Mouse (Mus musculus) adrenal gland, adult 8-10 months (tissue): ENCODE results near the gene Ttc5. TPM values are rescaled to one million over a fixed set of nuclear protein-coding genes. Genes with fewer than 3 reads are reported as not detected.
"Not testable (repeated sequence)": the region's sequence is repeated elsewhere in the genome, so short reads cannot be mapped to it uniquely, and the experiment has no call there.

Experiments used
- DNase-seq: peaks from one replicate; pipeline ENCODE4 v3.0.0; 2022
- total RNA-seq, 4 experiments: library from RNA; stranded (reverse); gene quantifications; 2 replicates each; pipeline ENCODE4 v1.2.4; 2022

Ttc5 gene
- total RNA-seq, result 10 to 100 TPM; 40.9 to 57.7 (median 53.5) TPM

- DNase-seq, result peak; percentile 77
These were observed at the start of gene Ttc5 for GRCm38 (mm10) chr14:50785251-50785637. Gene Ttc5, minus strand, starts transcription at chr14:50785519.

GRCm38 (mm10) chr14:50834435-50834834 lies 49.1 kb upstream of the Ttc5 start:
- DNase-seq, result no peak

GRCm38 (mm10) chr14:50833964-50834363 lies 48.6 kb upstream of the Ttc5 start:
- peak; percentile 19 for DNase-seq

- no peak for DNase-seq
These were observed 44.6 kb upstream of the Ttc5 start for GRCm38 (mm10) chr14:50829878-50830277.

DNA sequence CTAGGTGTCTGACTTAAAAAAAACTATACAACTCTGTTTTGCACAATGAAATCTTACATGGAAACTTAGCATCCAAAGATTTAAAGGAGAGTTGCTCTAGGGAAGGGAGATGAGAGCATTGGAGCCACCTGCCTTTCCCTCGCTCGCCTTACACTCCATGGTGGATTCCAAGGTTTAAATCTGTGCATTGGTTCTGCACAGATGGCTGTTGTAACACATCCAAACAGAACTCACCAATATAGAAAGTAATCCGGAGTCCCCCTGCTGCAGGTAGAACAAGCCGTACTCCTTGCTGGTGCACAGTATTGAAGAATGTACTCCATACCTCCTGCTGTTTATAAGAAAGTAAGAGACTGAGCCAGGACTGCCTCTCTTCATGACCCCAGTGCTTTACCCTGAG lies 41.3 kb upstream of the Ttc5 start:
- DNase-seq, result no peak

GRCm38 (mm10) chr14:50824219-50824618 lies 38.9 kb upstream of the Ttc5 start:
- no peak for DNase-seq

DNA sequence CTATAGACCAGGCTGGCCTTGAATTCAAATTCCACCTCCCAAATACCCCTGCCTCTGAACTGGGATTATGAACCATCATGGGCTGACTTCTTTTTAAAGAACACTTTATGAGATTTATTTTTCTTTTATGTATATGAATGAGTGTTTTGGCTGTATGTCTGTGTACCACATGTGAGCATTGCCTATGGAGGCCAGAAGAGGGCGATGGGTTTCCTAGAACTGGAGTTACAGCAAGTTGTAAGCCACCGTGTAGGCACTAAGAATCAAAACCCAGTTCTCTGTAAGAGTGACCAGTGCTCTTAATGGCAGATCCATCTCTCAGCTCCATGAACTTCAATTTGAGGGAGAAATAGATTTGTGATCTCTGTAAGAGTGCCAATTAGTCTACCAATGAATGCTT lies 37.9 kb upstream of the Ttc5 start:
- DNase-seq, result no peak

DNA sequence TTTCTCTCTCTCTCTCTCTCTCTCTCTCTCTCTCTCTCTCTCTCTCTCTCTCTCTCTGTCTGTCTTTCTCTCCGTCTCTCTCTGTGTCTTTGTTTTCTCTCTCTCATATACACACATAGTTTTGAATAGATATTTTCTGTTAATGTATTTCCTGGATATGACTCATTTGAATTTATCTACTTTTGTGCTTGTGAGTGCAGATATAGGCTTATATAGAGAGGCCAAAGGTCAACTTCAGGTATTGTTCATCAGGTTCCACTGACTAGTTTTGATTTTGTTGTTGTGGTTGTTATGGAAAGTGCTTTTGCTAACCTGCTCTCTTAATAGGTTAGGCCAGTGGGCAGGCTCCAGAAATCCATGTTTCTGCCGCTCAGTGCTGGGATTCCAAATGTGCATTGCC lies 27.7 kb upstream of the Ttc5 start:
- DNase-seq, result no peak

DNA sequence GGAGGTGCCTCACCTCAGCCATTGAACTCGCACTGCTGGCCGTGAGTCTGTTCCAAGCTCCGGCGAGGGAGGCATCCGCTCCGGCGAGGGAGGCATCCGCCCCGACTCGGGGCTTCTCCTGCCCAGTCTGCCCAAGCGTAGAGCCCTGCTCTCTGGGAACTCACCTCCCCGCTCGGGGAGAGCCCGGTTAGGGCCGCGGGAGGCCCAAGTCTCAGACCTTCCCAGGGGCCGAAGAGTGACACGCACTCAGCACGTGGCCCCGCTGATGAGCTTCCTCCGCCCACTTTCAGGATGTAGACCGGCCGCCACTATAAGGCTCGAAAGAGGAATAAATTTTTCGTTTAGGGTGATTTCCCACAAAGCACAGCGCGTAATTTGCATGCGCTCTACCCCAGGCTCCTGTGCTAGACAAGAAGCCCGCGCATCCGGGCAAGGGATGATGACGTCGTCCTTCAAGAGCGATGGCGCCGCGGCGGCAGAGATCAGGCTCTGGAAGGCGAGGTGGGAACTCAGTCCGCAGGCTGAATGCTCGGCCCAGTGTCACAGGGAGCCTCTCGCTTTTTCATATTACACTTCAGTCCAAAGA lies 22.3 kb upstream of the Ttc5 start, which contains the start of the genes Ccnb1ip1 and Parp2:
Gene Ccnb1ip1, minus strand, starts transcription at position 246 of the 586 bp plus-strand sequence.
Gene Parp2, plus strand, starts transcription at position 355 of the 586 bp plus-strand sequence.
- DNase-seq, result peak; percentile 97

DNA sequence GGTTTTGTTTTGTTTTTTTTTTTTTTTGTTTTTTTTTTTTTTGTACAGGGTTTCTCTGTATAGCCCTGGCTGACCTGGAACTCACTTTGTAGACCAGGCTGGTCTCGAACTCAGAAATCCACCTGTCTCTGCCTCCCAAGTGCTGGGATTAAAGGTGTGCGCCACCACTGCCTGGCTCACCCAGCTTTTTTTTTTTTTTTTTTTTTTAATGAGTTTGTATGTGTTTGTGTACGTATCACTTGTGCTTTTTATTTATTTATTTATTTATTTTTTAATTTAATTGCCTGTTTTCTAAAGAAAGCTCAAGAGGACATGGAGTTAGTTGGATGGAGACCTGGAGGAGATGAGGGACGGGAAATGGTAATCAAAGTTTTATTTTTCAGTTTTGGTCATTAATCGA lies 21.1 kb upstream of the Ttc5 start:
- DNase-seq, result not testable (repeated sequence)

GRCm38 (mm10) chr14:50804683-50805082 lies 19.4 kb upstream of the Ttc5 start:
- DNase-seq, result no peak

DNA sequence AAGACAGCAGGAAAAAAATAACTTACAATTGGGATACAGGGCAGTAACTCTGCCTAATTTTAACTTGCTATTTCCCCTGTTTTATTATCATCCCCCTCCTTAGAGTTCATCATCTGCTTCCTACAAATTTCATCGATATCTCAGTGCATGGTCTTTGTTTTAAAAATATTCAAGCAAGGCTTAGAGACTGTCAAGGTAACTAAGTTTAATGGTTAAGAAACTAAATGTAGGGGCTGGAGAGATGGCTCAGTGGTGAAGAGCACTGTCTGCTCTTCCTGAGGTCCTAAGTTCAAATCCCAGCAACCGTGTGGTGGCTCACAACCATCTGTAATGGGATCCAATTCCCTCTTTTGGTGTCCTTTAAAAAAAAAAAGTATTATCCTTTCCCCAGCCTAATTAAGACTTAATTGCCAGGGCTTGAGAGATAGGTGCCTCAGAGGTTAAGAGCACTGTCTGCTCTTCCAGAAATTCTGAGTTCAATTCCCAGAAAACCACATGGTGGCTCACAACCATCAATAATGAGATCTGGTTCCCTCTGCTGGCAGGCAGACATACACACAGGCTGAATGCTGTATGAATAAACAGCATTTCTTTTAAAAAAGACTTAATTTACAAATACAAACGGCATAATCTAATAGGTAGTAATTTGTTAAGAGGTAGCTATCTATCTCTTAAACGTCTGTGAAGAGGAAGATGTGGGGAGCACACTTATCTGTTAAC lies 17.7 kb upstream of the Ttc5 start:
- no peak for DNase-seq

GRCm38 (mm10) chr14:50802441-50802840 lies 17.1 kb upstream of the Ttc5 start:
- no peak for DNase-seq

DNA sequence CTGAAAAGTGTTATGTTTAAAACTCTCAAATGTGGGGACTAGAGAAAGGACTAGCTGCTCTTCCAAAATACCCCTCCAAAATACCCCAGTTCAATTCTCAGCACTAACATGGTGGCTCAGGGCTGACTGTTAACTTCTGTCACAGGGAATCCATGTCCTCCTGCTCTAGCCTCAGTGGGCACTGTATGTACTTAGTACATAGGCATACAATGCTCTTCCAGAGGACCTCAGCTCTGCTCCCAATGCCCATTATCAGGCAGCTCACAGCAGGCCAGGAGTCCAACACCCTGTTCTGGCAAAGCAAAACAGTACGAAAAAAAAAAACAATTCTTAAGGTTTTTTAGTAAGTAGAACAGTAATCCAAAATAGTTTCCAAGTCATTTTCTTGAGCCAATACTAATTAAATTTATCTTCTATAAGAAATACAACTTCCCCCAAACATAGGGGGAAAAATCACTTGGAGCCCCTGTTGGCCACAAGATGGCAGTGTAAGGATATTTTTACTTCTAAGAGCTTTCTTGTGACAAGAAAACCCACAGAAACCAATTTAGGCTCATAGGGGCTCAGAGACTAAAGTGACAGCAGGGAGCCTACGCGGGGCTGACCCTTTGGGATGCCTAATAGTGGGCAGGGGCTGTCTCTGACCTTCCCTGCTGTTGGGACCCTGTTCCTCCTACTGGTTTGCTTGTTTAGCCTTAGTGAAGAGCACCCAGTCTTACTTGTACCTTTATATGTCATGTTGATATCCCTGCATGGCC lies 14.4 kb upstream of the Ttc5 start:
- DNase-seq, result no peak

DNA sequence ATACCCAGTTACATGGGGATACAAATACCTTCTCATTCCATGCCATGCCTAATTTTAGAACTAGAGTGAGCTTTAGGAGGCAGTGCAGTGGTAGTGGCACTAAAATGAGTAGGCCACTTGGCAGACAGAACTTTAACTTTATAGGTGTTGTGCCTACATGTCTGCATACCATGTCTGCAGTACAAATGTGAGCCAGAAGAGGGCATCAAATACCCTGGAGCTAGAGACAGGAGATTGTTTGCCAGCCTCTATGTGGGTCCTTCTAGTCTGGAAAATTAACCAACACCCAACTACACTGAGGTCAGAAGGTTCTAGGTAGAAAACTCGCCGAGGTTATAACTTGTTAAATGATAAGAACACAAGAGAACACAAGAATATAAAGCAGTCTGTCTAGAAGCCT lies 13.2 kb upstream of the Ttc5 start:
- no peak for DNase-seq

DNA sequence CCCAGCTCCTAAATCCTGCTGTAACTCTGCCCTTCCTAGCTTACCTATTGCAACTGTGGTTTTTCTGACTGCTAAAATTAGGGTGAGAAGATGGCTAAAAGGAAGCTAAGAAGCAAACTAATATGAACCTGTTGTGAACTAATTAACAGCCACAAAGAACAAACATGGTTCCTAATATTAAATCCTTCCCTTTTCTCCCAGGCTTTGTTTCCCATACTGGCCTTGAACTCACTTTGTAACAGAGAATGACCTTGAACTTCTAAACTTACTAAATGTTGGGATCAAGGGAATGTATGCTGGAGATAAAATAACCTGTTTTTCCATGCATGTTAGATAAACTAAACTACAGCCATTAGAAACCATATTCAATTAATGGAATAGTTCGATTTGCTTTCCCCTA lies 11.1 kb upstream of the Ttc5 start:
- no peak for DNase-seq

GRCm38 (mm10) chr14:50795965-50796364 lies 10.6 kb upstream of the Ttc5 start:
- no peak for DNase-seq

DNA sequence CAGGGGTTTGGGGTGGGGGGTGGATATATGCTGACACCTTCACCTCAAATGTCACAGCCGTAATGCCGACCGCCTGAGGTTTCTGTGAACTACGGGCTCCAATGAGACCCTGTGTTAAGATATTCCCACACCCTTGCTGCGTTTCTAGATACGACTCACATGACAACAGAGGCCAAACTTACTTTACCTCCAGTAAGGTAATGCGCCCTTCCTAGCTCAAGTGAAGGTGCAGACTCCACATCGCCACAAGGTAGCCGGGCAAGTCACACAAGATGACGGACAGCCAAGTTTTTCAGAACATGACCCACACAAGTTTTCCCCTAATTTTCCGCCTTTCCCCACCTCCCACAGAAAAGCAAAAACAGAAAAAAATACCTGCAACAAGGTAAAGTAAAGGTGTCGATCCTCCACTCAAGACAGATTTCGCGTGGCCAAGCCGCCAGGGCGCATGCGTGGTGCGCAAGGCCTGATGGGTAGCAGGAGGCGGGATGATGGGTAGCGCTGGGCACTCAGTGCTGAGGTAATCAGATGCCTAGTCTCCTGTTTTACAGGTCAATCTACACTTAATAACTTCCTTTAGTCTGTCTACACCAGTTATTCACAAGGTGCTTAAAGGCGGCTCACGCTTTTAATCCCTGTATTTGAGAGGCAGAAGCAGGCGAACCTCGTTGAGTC lies 10.1 kb upstream of the Ttc5 start:
- no peak for DNase-seq

- no peak for DNase-seq
These were observed 2.8 kb upstream of the Ttc5 start for GRCm38 (mm10) chr14:50788157-50788556.

DNA sequence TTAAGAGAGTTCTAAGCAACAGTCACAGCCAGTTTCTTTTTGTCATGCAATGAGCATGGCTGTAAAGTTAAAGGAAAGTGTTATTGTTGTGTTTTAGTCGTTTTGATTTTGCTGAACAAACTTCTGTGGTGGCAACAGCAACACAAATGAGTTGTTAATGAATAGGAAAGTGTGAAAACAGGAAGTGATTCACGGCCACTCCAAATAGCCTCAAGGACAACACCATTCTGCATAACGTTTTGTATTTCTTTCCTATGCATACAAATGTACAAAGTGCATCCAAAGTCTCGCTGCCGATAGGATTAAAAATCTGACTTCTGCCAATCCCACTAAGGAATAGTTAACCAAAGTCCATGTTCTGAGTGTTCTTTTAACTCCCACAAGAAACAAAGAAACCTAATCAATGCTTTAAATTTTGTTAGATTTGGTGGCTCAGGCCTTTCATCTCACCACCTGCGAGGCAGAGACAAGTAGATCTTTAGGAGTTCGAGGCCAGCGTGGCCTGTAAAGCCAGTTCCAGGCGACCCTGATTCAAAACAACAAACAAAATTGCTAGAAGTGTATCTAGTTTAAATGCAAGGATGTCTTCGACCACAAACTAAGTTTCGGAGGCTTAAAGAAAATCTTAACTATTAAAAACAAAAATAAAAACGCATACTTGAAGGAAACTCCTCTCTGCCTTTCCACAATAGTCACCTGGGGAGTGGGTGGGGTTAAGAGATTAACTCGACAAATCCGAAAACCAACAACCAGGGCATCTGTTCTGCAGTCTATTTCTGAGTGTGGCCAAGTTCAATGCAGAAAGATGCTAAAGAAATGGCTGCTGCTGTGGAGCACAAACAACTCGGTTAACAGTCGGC lies 698 bp downstream of the Ttc5 start:
- DNase-seq, result no peak

- DNase-seq, result no peak
These were observed 3.2 kb downstream of the Ttc5 start for GRCm38 (mm10) chr14:50782166-50782565.

DNA sequence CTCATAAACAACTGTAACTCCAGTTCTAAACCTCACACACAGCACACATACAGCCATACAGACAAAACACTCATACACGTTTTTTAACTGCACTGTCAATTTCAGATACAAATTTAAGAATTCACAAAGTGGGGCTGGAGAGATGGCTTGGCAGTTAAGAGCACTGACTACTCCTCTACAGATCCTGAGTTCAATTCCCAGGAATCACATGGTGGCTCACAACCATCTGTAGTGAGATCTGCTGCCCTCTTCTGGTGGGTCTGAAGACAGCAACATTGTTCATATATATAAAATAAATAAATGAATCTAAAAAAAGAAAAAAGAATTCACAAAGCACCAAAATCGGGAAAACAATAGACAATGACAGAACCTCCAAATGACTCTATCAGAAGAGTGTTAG lies 14.0 kb downstream of the Ttc5 start:
- DNase-seq, result no peak
